Mouse (Mus musculus) embryonic facial prominence, embryonic 15.5 days (tissue): Measurements from ENCODE around the gene Klhl21. TPM values are rescaled to one million over a fixed set of nuclear protein-coding genes. Genes with fewer than 3 reads are reported as not detected.

Experiments used
- ATAC-seq: fragments of 200-750 bp; cut with Nextera tagmentation; 2 replicates; pipeline ENCODE4 v1.8.0; 2017; ENCODE audit warnings: low read depth, moderate TSS enrichment; ENCODE audit not compliant: insufficient number of reproducible peaks, low FRiP score, low TSS enrichment
- H3K27ac ChIP-seq: fragments of 300-500 bp; sonication (generic); replicated peaks from 2 replicates; pipeline ENCODE4 v1.5.1; 2015; ENCODE audit warnings: mild to moderate bottlenecking, inconsistent platforms
- H3K27me3 ChIP-seq: fragments of 300-500 bp; sonication (generic); 2 replicates; pipeline ENCODE4 v1.6.1; 2015; ENCODE audit warnings: inconsistent platforms
- H3K36me3 ChIP-seq: fragments of 300-500 bp; sonication (generic); 2 replicates; pipeline ENCODE4 v1.6.1; 2015; ENCODE audit warnings: mild to moderate bottlenecking, inconsistent platforms
- H3K4me1 ChIP-seq: fragments of 300-500 bp; sonication (generic); 2 replicates; pipeline ENCODE4 v1.6.1; 2015; ENCODE audit warnings: inconsistent platforms
- H3K4me2 ChIP-seq: fragments of 300-500 bp; sonication (generic); replicated peaks from 2 replicates; pipeline ENCODE4 v1.6.1; 2015; ENCODE audit warnings: mild to moderate bottlenecking, inconsistent platforms
- H3K4me3 ChIP-seq: fragments of 300-500 bp; sonication (generic); replicated peaks from 2 replicates; pipeline ENCODE4 v1.5.1; 2015; ENCODE audit warnings: mild to moderate bottlenecking, inconsistent platforms
- H3K9ac ChIP-seq: fragments of 300-500 bp; sonication (generic); 2 replicates; pipeline ENCODE4 v1.6.1; 2015; ENCODE audit warnings: inconsistent platforms
- H3K9me3 ChIP-seq: fragments of 300-500 bp; sonication (generic); replicated peaks from 2 replicates; pipeline ENCODE4 v1.6.1; 2016; ENCODE audit warnings: inconsistent platforms
- WGBS: fragments of 180-500 bp; shearing (Covaris S2); methylation state at CpG from one replicate; pipeline ENCODE4 v1.1.7; 2015; 5-methylcytosine and 5-hydroxymethylcytosine counted together
- polyA plus RNA-seq: library from polyadenylated mRNA; unstranded; fragments of >200 nt; fragmentation: Nextera tagmentation; extraction: Ambion mirVana; gene quantifications from 2 replicates; pipeline ENCODE4 v1.2.1, GENCODE M21; 2015

Gene Klhl21
- polyA plus RNA-seq, 1 experiment from 2014 or later = 18.8 TPM

- Histone ChIP-seq H3K9me3 (no peaks in the 10 kb centered on the region), H3K4me2 (peak within 1 kb of the TSS; percentile 52), H3K27me3 (no peaks in the 10 kb centered on the region), H3K27ac (peak within 1 kb of the TSS; percentile 91), H3K9ac (peak within 1 kb of the TSS; percentile 93), H3K4me3 (peak within 1 kb of the TSS; percentile 93), H3K36me3 (peaks cover 20% of the 10 kb centered on the region), H3K4me1 (peaks cover 27% of the 10 kb centered on the region)
- peak; percentile 97 for ATAC-seq
- WGBS = under 1% methylated on average over 89 of the region's 94 CpGs
Observed at GRCm38 (mm10) chr4:151996173-151996950, 12.2 kb upstream of the Klhl21 start, which contains the start of gene Phf13. Gene Phf13, minus strand, starts transcription at chr4:151996258.

GRCm38 (mm10) chr4:151996951-151997222 lies 11.7 kb upstream of the Klhl21 start:
- Histone ChIP-seq H3K36me3 (peaks cover 15% of the 10 kb centered on the region), H3K27ac (peak overlapping the region; percentile 91), H3K9me3 (no peaks in the 10 kb centered on the region), H3K4me1 (peaks cover 27% of the 10 kb centered on the region), H3K4me3 (peak overlapping the region; percentile 93), H3K9ac (peak overlapping the region; percentile 61), H3K4me2 (peak overlapping the region; percentile 52), H3K27me3 (no peaks in the 10 kb centered on the region)
- ATAC-seq = no peak
- WGBS = 4% methylated on average over 13 of the region's 13 CpGs

DNA sequence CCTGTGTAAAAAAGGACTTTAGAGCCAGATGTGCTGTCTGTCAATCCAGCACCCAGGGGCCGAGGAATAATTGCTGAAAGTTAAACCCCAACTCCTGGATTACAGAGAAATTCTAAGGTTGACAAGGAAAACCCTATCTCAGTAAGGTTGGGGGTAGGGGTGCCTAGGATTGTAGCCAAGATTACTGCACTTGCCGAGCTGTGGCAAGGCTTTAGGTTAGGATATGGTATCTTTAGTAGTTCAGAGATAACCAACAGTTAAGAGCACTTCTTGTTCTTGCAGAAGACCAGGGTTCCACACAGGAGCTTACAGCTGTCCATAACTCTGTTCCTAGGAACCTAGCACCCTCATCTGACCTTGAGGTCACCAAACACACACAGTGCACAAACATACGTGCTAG lies 10.9 kb upstream of the Klhl21 start:
- ATAC-seq = no peak
- H3K27ac ChIP-seq = no peak overlapping the region
- peak overlapping the region; percentile 93 for H3K4me3 ChIP-seq
- H3K9me3 ChIP-seq = no peaks in the 10 kb centered on the region
- WGBS = 65% methylated on average over 3 of the region's 3 CpGs
- H3K4me2 ChIP-seq = peak overlapping the region; percentile 52; the same call in 1 of the 2 replicates
- peaks cover 7% of the 10 kb centered on the region for H3K36me3 ChIP-seq
- H3K27me3 ChIP-seq = no peaks in the 10 kb centered on the region
- H3K4me1 ChIP-seq = peaks cover 27% of the 10 kb centered on the region
- no peak overlapping the region for H3K9ac ChIP-seq

GRCm38 (mm10) chr4:151999481-151999880 lies 9.1 kb upstream of the Klhl21 start:
- WGBS = 47% methylated on average over 3 of the region's 3 CpGs
- Histone ChIP-seq H3K36me3 (no peaks in the 10 kb centered on the region), H3K4me3 (no peak overlapping the region), H3K9me3 (no peaks in the 10 kb centered on the region), H3K9ac (no peak overlapping the region), H3K4me2 (no peak overlapping the region), H3K4me1 (peaks cover 10% of the 10 kb centered on the region), H3K27me3 (no peaks in the 10 kb centered on the region), H3K27ac (no peak overlapping the region)
- ATAC-seq = no peak

GRCm38 (mm10) chr4:152000906-152001305 lies 7.7 kb upstream of the Klhl21 start:
- 27% methylated on average over 4 of the region's 4 CpGs for WGBS
- H3K27me3 ChIP-seq = no peaks in the 10 kb centered on the region
- peaks cover 9% of the 10 kb centered on the region for H3K4me1 ChIP-seq
- no peaks in the 10 kb centered on the region for H3K9me3 ChIP-seq
- H3K4me3 ChIP-seq = no peak overlapping the region
- H3K27ac ChIP-seq = no peak overlapping the region
- H3K4me2 ChIP-seq = no peak overlapping the region
- H3K36me3 ChIP-seq = no peaks in the 10 kb centered on the region
- H3K9ac ChIP-seq = no peak overlapping the region
- no peak for ATAC-seq

- peaks cover 9% of the 10 kb centered on the region for H3K4me1 ChIP-seq
- H3K36me3 ChIP-seq = no peaks in the 10 kb centered on the region
- H3K4me2 ChIP-seq = no peak overlapping the region
- H3K9me3 ChIP-seq = no peaks in the 10 kb centered on the region
- ATAC-seq = no peak
- H3K27ac ChIP-seq = no peak overlapping the region
- WGBS = 54% methylated on average over 4 of the region's 4 CpGs
- no peak overlapping the region for H3K4me3 ChIP-seq
- H3K9ac ChIP-seq = no peak overlapping the region
- no peaks in the 10 kb centered on the region for H3K27me3 ChIP-seq
Observed at GRCm38 (mm10) chr4:152001335-152001734, 7.3 kb upstream of the Klhl21 start.

DNA sequence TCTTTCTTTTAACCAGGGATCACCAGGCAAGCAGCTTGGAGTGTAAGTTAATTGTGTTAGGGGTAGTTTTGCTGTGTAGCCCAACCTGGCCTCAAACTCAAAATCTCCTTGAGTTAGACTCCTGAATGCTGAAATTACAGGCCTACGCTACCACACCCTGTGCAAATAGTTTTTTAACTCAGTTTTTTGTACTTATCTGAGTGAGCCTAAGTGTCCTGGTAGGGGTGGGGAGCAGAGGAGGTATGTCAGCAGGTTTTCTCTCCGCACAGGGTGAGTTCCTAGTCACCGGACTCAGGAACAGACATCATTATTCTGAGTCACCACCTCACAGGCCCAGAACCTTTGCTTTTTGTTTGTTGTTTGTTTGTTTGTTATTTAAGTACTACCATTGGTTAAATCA lies 6.5 kb upstream of the Klhl21 start:
- Histone ChIP-seq H3K4me1 (peaks cover 11% of the 10 kb centered on the region), H3K27ac (no peak overlapping the region), H3K9me3 (no peaks in the 10 kb centered on the region), H3K4me3 (no peak overlapping the region), H3K36me3 (no peaks in the 10 kb centered on the region), H3K27me3 (no peaks in the 10 kb centered on the region), H3K9ac (no peak overlapping the region), H3K4me2 (no peak overlapping the region)
- 92% methylated on average over 3 of the region's 3 CpGs for WGBS
- ATAC-seq = no peak

GRCm38 (mm10) chr4:152006137-152006536 lies 2.5 kb upstream of the Klhl21 start:
- Histone ChIP-seq H3K4me2 (no peak overlapping the region), H3K36me3 (no peaks in the 10 kb centered on the region), H3K4me3 (no peak overlapping the region), H3K4me1 (peaks cover 36% of the 10 kb centered on the region), H3K27me3 (no peaks in the 10 kb centered on the region), H3K9ac (no peak overlapping the region), H3K9me3 (no peaks in the 10 kb centered on the region), H3K27ac (no peak overlapping the region)
- 68% methylated on average over 6 of the region's 6 CpGs for WGBS
- ATAC-seq = no peak

DNA sequence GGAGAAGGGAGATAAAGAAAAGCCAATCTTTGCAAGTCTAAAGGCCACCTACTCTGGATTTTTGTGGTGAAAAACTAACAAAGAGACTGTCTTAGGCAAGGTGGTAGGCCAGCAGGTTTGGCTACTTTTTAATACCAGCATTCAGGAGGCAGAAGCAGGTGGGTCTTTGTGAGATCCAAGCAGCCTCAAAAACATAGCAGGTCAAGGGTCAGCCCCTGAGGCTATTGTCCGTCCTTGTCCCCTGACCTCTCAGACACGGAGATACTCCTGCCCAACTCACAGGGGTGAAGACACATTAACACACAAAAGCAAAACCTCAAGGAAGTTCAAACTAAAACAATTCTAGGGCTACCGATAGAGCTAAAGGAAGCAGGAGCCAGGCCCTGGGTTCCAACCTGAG lies 1.8 kb upstream of the Klhl21 start:
- no peak overlapping the region for H3K4me3 ChIP-seq
- no peak overlapping the region for H3K27ac ChIP-seq
- no peaks in the 10 kb centered on the region for H3K27me3 ChIP-seq
- no peaks in the 10 kb centered on the region for H3K9me3 ChIP-seq
- no peak overlapping the region for H3K4me2 ChIP-seq
- H3K36me3 ChIP-seq = no peaks in the 10 kb centered on the region
- no peak for ATAC-seq
- no peak overlapping the region for H3K9ac ChIP-seq
- 27% methylated on average over 3 of the region's 3 CpGs for WGBS
- peaks cover 41% of the 10 kb centered on the region for H3K4me1 ChIP-seq

DNA sequence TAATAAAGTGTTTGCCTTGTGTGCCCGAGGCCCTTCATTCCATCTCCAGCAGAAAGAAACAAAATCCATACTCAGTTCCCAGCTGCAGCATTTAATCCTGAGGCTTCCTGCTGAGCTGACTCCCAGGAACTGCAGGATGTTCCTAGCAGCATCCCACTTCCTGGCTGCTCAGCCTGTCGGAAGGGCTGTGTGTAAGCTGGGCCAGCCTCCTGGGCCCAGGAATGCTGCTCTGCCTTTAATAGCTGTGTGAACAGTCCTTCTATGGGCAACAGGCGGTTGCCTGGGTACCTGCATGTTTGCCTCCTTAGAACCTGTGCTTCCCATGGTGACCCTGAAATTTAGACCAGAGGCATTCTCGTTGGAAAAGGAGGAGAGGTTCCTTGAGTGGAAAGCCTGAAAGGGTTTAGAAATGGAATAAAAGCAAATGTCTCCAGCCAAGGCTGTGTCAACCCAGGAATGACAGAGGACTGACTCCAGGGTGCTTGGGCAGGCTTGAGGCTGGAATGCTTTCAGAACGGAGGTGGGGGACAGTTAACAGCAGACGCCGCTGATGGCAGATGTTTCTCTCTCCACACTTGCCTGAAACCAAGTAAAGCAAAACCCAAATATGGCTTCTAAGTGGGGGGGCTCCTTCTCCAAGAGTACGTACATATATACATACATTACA lies 989 bp upstream of the Klhl21 start:
- Histone ChIP-seq H3K27me3 (no peaks in the 10 kb centered on the region), H3K4me3 (peak overlapping the region; percentile 77), H3K27ac (peak overlapping the region; percentile 96), H3K4me2 (peak overlapping the region; percentile 95), H3K4me1 (peaks cover 42% of the 10 kb centered on the region), H3K9me3 (no peaks in the 10 kb centered on the region), H3K9ac (no peak overlapping the region), H3K36me3 (peaks cover 6% of the 10 kb centered on the region; the same call in 1 of the 2 replicates)
- no peak for ATAC-seq
- WGBS = 4% methylated on average over 8 of the region's 8 CpGs

DNA sequence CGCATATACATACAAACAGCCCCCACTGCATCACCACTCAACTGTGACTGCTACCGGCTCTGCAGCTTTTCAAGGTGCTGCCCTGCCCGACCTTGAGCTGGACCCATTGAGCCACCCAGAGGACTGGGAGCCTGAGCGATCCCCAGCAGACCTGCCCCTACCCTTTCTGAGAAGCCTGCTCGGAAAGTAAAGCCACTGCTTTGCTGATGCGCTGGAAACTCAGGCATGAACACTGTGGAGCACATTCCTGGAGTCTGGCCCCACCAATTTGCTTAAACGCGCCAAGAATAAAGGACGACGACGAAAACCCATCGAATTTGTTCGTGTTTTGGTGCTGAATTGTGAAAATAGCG lies 479 bp upstream of the Klhl21 start:
- Histone ChIP-seq H3K9ac (no peak overlapping the region; the same call in 1 of the 2 replicates), H3K27me3 (no peaks in the 10 kb centered on the region), H3K4me1 (peaks cover 42% of the 10 kb centered on the region), H3K9me3 (no peaks in the 10 kb centered on the region), H3K27ac (peak overlapping the region; percentile 96), H3K4me3 (peak overlapping the region; percentile 77), H3K36me3 (peaks cover 11% of the 10 kb centered on the region), H3K4me2 (peak overlapping the region; percentile 95)
- ATAC-seq = no peak
- 1% methylated on average over 14 of the region's 14 CpGs for WGBS
